Mouse (Mus musculus) frontal cortex, postnatal 25 days (tissue): ENCODE measurements around the gene Eps15l1.
A peak's percentile ranks its signal among the peaks of the same experiment; 100 is the strongest.

ENCODE experiments used
- DNase-seq, 2 experiments: peaks; one replicate each; pipeline ENCODE4 v3.0.0; 2022; ENCODE audit warnings: low spot score in 2 of 2

The Eps15l1 gene

DNA sequence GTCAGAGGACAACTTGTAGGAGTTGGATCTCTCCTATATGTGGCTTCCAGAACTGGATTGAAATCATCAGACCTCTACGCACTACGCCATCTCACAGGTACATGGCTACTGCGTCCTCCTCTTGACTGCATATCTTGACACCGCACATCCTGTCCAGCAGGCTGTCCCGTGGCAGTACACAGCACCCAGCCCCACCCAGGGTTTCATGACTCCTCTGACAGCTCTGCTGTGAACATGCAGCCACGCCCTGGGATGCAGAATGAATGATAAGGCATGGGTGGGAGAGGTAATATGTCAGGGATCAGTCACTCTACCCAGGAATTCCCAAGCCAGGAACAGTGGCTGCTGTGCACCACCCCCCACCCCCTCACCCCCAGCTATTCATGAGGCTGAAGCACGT lies 7.4 kb downstream of the Eps15l1 start:
- no peak for DNase-seq

DNA sequence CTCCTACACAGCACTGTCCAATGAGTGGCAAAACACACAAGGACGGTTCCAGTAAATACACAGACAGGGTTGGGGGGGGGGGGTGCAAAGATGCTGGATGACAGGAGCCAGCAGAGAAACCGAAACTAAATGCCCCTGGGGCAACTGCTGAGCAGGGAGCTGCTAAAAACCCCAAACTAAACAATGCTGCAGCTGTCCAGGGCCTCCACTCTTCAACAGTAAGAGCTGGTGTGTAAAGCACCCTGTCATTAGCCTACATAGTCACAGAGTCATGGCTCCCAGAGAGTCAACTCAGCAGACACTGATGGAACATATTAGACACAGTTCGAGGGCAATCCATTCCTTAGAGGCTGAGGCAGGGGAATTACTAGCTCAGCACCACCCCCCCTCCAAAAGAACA lies 11.8 kb downstream of the Eps15l1 start:
- DNase-seq: no peak

DNA sequence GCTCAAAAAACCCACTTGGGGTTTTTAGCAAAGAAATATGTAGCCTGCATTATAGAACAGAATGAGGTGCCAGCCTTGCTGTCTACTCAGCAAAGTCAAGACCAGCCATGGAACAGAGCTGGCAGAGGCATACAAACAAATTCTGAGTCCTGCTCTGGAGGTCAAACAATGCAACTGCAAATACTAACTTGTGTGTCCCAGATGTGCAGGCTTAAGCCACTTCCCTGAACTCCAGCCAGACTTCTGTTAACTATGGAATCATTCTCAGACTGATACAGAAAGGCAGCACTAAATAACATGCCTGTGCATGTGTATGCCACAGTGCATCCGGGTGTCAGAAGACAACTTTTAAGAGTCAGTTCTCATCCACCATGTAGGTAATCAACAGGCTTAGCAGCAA lies 13.4 kb downstream of the Eps15l1 start:
- no peak for DNase-seq

DNA sequence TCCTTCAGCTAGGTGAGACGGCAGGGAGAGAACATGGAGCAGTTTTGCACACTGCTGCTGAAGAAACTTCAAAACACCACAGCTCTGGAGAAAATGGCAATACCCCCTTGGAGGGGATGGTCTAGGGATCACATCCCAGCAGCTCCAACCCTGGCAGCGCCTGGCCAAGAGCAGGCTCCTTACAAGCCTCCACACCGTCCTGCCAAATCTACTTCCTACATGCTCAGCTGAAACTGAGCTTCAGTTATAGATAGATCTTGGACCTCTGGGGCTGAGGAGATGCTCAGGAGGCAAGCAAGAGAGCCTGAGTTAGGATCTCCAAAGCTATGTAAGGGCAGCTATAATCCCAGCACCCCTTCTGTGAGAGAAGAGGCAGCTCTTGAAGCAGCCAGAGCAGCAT lies 18.3 kb downstream of the Eps15l1 start:
- no peak for DNase-seq

DNA sequence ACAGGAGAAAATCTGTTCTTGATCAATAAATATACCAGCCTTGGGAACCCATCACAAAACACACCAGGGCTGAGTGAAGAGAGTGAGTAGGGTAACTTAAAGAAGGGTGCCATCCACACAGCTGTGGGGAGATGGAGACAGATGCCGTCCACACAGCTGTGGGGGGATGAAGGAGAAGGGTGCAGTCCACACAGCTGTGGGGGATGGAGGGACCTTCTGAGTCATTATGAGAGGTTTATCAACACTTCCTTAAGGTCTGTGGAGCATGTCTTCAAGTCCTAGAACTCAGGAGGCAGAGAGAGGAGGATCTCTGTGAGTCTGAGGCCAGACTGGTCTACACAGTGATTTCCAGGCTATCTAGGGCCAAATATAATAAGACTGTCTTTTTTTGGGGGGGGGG lies 19.9 kb downstream of the Eps15l1 start:
- no peak for DNase-seq

DNA sequence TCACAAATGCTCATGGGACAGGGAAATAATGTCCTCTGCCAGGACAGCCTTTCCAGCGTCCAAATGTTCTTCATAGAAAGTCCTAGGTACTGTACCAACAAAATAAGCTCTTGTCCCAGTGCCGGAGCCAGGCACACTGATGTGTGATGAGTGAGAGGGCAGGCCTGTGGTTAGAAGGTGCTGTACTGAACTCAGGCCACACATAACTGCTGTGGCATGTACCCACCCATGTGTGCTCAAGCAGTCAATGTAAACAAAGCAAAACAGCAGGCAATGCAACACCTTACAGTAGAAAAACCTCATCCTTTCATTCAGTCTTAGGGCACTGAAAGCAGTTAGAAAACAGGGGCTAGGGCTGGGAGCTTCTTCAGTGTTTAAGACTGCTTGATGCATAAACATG lies 35.5 kb downstream of the Eps15l1 start:
- no peak for DNase-seq

DNA sequence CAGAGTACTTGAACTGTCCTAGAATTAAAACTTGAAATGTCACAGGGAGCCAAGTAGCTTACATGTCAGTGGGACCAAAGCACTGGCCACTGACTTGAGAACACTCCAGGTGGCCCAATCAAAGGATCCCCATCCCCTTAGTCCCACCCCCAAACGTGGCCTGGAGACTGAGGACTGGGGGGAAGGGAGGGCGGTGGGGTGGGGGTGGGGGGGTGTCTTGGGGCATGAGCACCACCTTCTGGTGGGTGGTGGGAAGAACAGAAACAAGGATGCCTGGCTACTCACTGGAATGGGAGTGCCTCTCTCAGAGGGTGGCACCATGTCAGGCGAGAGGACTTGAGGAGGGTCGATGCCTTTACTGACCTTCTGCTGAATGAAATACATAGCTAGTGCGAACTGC lies 38.9 kb downstream of the Eps15l1 start:
- DNase-seq: no peak

DNA sequence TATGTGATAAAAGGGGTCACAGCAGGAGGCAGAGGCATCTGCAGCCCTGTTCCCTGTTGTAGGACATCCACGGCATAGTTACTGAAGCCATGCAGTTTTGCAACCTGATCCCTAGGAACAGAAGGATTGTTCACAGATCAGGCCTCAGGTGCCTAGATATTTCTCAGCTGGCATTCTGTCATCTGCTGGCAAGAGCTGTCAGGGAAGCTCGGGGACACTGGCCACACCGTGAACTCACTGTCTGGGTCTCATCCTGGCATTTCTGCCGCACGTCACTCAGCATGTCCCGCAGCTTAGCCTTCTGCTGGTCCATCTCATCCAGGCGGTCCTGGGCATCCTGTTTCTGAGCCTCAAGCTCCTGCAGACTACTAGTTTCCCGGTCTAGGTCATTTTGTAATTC lies 40.6 kb downstream of the Eps15l1 start:
- DNase-seq: no peak

DNA sequence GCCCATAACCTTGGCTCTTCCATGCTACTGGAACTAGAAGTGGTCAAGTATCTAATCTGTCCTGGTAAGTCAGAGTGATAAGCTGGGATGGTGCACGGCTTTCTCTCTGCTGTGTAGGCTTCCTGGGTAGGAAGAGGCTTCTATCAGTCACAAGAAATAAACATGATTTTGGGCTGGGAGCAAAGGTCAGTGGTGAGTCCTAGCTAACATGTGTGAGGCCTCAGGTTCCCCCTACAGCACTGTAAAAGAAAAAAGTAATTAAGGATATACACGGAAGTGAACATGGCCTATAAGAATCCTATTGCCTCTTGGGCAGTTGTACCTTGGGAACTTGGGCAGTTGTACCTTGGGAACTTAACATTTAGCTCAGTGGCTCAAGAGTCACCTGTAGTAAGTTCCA lies 44.4 kb downstream of the Eps15l1 start:
- DNase-seq: no peak

DNA sequence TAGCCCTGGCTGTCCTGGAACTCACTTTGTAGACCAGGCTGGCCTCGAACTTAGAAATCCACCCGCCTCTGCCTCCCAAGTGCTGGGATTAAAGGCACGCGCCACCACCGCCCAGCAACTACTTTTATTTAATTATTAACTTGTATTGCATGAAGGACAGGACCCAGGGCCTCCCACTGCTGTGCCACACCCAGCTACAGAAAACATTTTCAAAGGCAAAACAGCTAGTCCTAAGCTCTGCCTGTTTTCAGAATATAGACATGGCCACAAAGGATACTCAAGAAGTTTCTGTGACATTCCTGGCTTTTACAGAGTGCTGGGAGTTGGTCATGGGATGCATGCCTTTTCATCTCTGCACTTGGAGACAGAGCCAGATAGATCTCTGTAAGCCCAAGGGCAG lies 45.0 kb downstream of the Eps15l1 start:
- no peak for DNase-seq

DNA sequence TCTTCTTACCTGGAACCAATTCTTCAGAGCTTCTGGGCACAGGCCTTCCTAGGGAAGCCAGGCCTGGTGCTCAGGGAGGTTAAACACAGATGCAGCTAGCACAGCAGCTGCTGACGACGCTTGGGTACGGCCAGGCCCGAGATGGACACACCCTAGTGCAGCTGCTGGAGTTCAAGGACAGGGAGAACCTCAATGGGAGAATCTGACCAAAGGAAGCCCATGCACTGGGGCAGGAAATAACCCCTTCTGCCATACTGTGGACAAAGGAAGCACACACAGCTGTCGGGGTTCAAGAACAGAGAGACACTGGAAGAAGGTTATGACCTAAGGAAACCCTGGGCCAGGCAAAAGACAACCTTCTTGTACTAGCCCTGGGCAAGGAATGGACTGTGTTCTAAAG lies 46.1 kb downstream of the Eps15l1 start:
- no peak for DNase-seq

DNA sequence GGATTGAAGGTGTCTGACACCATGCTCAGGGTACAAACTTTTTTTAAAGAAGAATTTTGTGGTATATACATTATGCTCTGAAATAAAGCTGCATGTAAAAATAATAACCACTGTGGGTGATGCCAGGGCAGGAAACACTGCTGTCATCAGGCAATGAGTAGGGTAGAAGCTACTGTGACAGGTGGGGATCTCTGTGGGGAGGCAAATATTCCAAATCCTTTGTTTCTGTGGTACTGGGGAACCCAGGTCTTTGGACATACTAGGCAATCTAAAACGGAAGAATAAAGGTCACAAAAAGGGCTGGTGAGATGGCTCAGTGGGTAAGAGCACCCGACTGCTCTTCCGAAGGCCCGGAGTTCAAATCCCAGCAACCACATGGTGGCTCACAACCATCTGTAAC lies 48.9 kb downstream of the Eps15l1 start:
- no peak for DNase-seq

DNA sequence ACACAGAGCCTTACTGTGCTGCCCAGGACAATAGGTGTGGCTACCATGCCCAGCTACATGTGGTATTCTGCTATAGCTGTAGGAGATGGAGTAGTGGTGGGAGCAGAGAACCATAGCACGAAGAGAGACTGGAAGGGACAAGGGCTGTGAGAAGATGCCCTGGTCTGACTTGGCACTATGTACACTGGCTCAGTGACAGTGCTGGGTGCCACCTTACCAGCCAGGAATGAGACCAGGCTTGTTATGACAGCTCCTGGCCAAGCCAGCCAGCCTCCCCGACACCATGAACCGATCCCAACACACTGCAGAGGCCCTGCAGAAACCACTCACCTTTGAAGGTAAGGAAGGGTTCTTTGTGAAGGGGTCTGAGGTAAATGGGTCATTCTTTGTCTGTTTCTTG lies 49.9 kb downstream of the Eps15l1 start:
- no peak for DNase-seq

DNA sequence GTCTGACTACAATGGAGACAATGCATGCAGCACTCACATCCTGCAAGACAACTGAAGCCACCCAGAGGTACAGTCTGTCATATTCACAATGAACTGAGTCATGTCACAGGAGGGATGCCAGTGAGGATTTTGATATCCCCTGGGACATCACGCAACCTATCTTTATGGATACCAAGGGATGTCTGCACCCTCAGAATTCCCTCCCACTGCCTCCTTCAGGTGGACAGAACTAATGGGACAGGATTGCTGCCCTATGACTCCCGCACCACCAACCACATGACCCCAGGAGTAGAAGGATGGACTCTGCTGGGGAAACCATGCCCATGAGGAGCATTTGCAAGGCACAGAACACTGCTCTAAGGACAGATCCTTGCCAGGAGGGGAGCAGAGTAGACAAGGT lies 54.8 kb downstream of the Eps15l1 start:
- DNase-seq: no peak

DNA sequence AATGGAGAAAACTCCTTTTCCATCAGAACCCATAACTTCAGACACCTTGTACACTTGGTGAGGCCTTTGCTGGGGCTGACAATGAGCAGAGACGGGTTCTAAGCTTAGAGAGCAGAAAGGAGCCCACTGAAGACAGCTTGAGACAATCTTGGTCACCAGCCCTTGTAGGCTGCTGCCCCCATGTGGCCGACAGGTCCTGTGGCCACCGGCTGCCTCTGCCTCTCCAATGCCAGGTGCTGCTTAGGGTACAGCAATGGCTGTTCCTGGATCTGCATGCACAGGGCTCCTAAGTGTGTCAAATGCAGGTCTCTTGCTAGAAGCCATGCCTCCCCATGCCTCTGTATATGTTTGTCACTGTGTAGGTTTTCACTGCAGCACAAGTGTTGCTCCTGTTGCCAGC lies 55.4 kb downstream of the Eps15l1 start:
- DNase-seq: peak; percentile 63 to 73

DNA sequence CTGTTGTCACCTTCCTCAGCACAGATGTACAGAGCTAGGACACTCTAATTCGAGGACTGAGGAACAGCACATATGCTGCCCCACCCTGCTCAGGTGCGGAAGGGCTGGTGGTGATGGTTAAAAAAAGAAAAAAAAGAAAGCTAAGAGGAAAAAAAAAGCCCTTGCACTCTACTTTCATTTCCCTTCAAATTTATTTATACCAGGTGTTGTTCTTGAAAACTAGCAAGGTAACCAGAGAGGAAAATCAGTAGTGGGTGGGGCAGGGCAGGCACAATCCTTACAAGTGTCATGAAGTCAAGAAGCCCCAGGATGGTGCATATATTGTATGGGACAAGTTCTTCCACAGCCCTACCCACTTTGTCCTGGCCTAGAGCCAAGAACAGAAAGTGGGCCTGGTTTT lies 56.2 kb downstream of the Eps15l1 start:
- no peak for DNase-seq

DNA sequence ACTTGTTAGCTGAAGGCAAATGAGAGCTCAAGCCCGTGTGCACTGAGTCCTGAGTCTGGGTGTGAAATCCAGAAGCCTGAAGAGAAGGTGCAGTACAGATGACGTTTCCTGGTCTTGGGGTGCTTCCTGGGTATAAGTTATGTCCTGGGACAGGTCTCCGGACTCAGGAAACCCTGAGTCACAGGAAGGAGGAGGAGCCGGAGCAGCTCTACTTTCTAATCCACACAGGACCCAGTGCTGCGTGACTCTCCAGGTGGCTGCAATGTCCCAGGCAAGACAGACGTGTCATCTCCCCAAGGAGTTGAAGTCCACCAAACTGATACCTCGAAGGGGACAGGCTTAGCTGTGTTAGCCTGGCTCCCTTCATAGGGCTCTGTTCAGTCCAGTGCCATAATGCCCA lies 57.8 kb downstream of the Eps15l1 start:
- no peak for DNase-seq

DNA sequence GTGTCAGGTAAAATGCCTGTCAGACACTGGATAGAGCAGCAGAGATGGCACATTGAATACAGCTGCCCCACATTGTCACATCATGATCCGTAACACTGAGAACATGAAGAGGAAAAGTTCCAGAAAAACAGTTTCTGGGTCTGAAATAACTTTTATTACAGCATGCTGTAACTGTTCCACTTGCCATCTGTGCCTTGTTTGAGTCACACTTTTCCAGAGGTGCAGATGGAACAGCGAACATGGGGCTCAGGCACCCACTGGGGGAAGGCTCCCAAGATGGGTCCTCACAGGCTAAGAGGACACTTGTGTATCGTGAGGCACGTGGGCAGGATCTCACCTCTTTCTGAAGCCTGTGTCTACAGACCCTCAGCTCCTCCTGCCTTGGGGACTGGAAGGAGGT lies 58.5 kb downstream of the Eps15l1 start:
- DNase-seq: no peak

DNA sequence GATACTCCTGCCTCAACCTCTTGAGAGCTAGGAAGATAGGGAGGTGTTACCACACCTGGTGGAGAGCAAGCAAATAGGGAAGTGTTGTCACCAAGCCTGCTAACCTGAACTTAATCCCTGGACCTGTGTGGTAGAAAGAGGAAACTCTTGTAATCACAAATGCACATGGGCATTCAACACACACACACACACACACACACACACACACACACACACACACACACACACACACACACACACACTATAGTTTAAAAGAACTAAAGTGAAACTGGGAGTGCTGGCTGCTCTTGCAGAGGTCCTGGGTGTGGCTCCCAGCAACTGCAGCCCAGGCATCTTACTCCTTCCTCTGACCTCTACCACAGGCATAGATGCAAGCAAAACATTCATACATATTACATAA lies 61.1 kb downstream of the Eps15l1 start:
- no peak for DNase-seq

DNA sequence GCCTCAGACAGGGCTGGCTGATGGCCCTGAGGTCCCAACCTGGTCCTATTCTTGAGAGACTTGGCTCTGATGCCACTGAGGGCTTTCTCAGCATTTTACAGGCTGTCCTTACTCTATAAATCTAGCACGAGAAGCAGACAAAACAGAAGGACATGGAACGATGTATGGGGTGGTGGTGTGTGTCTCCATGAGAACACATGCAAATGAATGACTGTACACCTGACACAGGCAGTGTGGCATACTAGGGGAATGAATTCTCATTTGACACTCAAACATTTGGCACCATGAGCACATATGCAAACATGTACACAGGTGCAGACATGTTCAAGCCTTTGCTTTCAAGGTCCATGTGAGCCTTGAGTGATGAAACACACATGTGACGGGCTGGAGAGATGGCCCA lies 64.7 kb downstream of the Eps15l1 start:
- DNase-seq: no peak

DNA sequence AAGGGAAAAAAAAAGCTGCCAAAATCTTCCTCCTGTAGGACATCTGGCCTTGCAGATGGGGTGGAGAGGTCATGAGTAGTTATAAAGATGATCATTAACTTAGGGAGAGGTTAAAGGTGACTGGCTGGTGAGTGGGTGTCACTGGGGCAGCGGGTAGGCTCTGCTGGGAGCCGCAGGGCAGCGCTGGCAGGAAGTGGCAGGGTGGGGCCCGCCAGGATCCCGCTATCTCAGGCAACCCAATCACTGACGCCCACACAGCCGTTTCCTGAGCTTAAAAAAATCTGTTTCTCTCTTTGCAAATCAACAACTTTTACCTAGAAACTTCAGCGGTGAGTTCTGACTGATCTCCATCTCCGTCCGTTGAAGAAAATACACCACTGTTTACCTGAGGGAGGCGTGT lies 67.0 kb downstream of the Eps15l1 start:
- DNase-seq: no peak

DNA sequence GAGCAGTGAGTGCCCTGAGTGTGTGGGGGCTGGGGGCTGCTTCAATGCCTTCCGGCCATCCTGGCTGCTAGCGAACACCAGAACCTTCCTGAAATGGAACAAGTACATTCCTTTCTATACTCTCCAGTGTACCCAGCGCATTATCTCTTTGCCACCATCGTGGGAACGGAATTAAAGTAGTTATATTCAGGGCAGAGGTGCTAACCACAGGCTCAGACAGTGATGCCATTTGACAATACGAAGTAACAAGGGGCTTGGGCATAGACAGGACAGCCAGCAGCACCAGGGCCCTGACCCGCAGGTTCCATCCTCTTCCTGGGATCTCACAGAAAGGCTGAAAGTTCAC lies 67.6 kb downstream of the Eps15l1 start:
- DNase-seq: no peak

DNA sequence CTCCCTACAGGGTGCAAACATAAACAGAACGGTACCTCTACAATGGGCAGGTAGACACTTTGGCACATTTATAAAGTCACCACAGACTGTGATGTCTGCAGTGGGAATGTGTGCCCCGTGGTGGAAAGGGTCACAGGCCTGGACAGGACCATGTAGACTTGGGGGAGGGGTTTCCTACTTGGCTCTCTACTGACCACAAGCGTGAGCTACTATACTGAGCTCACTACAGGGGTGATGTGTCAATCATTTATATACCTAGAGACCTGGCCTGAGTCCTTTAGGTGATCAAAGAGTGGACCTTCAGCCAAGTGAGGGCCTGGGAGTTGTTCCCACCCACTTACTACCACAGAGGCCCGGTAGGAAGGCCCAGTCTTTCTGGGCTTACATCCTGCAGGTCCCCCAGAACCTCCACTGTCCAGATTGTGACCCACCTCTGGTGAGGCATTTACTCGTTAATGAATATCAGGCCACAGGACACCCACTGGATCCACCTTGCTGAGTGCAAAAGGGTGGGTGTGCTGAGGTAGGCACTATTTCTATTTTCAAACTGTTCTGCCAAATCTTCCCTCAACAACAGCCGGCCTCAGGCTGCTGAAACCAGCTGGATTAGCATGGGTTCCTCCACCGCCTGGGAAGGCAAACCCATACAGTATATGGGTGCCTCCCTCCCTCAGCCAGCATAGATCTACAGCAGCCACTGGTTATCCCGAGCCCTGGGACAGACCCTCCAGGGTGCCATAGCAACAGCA lies 68.1 kb downstream of the Eps15l1 start:
- DNase-seq: no peak

DNA sequence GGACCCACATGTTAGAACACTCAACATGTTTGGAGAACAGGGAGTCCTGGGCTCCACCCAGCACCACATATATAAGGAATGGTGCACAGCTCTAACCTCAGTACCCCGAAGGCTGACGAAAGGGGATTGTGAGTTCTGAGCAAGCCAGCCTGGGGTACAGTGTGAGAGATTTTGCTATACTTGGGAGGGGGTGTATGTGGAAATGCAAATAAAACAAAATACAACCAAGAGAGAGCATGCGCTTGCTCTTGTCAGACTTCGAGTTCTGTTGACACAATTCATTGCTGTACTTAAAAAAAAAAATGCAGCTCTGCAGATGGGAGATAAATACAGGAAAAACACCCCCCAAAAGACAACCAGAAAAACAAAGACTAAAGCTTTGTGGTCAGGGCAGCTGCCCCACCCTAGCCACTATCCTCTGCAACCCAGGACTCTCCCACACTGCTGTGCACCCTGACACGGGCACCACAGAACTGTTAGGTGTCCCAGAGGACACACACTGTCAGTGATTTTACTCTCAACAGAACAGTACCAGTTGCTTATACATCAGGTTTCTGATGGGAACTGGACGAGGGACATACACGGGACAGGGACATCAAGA lies 69.8 kb downstream of the Eps15l1 start:
- DNase-seq: no peak
